In the genomic region with DNA sequence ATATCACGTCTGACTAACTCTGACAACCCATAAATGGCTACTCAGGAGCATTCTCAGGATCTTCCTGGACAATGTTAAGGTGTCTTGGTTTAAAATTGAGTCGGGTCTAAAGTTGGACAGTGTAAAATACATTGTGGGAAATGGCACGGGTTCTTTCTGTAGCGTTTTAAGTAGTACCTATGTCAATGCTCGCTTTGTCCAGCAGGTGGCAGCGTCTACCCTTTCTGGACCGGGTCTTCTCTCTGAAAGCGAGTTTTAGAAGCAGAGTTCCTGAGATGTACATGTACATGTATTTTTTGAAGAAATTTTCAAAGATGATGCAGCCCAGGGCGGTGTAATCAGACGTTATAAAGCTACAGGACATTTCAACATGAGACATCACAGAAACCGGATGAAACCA, we compare ENCODE assay signal across 9 mouse cellular contexts. TPM values are rescaled to one million over a fixed set of nuclear protein-coding genes. Genes with fewer than 3 reads are reported as not detected.
DNase-seq lines count a peak whose midpoint lies in the region; ATAC-seq lines count a peak whose summit lies in the region.
"Had no signal": no experiment of that assay in that cellular context is flagged by ENCODE, and none has a peak within 500 bp of the region (broad histone marks: within the 10 kb centered on the region; RNA-seq: fewer than 3 reads in every experiment).

No protein-coding gene starts in this region.

- H3K27ac ChIP-seq in midbrain, embryonic 14.5 days (replicated peaks; ENCODE audit: low read depth, low read length), result no peak overlapping the region
- H3K27ac ChIP-seq in midbrain, embryonic 15.5 days, result no peak overlapping the region
- H3K27ac ChIP-seq: limb, embryonic 12.5 days had no signal

- no peak overlapping the region for H3K4me2 ChIP-seq in midbrain, embryonic 14.5 days (ENCODE audit: low read length)
- H3K4me2 ChIP-seq in midbrain, embryonic 15.5 days, result no peak overlapping the region
- H3K4me2 ChIP-seq: limb, embryonic 12.5 days had no signal

- WGBS in midbrain, embryonic 14.5 days, result 8% methylated on average over 11 of the region's 11 CpGs
- WGBS in midbrain, embryonic 15.5 days, result 8% methylated on average over 11 of the region's 11 CpGs

- no peaks in the 10 kb centered on the region for H3K9me3 ChIP-seq in midbrain, embryonic 14.5 days (ENCODE audit: control insufficient read depth, low read length)
- H3K9me3 ChIP-seq in midbrain, embryonic 15.5 days, result no peaks in the 10 kb centered on the region

- intact Hi-C loops in left cerebral cortex, postnatal 36 days (cut with DNase I), result loop anchor here (1.0 to 5.0 kb wide), 2 partner anchors 55 to 204 kb away; no protein-coding TSS in a partner anchor

- ATAC-seq in midbrain, embryonic 14.5 days (ENCODE audit: low FRiP score, low TSS enrichment), result no peak
- ATAC-seq in midbrain, embryonic 15.5 days (replicated peaks), result no peak
- ATAC-seq in frontal cortex, adult (ENCODE audit: low TSS enrichment), result peak; percentile 70; the same call in 1 of the 2 replicates
- ATAC-seq in hematopoietic stem cell, adult 5-6 weeks (replicated peaks in 1 of 2; ENCODE audit: insufficient read depth in 1 of 2, low FRiP score in 2 of 2, low TSS enrichment in 1 of 2, low read depth in 1 of 2, poor library complexity in 2 of 2, severe bottlenecking in 2 of 2), result peak; percentile 53 to 75; a peak in 2 of 4 replicates

- H3K4me3 ChIP-seq in midbrain, embryonic 14.5 days (replicated peaks; ENCODE audit: low read depth, low read length), result no peak overlapping the region
- no peak overlapping the region for H3K4me3 ChIP-seq in midbrain, embryonic 15.5 days
- H3K4me3 ChIP-seq: limb, embryonic 12.5 days had no signal

- H3K36me3 ChIP-seq in midbrain, embryonic 14.5 days (ENCODE audit: control insufficient read depth, insufficient read depth, low read length), result no peaks in the 10 kb centered on the region
- H3K36me3 ChIP-seq in midbrain, embryonic 15.5 days (replicated peaks), result no peaks in the 10 kb centered on the region
- H3K36me3 ChIP-seq: limb, embryonic 12.5 days had no signal

- H3K9ac ChIP-seq in midbrain, embryonic 14.5 days (replicated peaks; ENCODE audit: low read length), result no peak overlapping the region; the same call in 1 of the 2 replicates
- no peak overlapping the region for H3K9ac ChIP-seq in midbrain, embryonic 15.5 days
- H3K9ac ChIP-seq: limb, embryonic 12.5 days had no signal

- H3K27me3 ChIP-seq in midbrain, embryonic 14.5 days (ENCODE audit: control insufficient read depth, insufficient read depth, low read length), result 0 out of 2 replicates have a peak, but pooled peaks cover 7% of the 10 kb centered on the region
- 0 out of 2 replicates have a peak, but pooled peaks cover 3% of the 10 kb centered on the region for H3K27me3 ChIP-seq in midbrain, embryonic 15.5 days (replicated peaks)

- no peaks in the 10 kb centered on the region for H3K4me1 ChIP-seq in midbrain, embryonic 14.5 days (ENCODE audit: control insufficient read depth, insufficient read depth, low read length)
- no peaks in the 10 kb centered on the region for H3K4me1 ChIP-seq in midbrain, embryonic 15.5 days
- H3K4me1 ChIP-seq: limb, embryonic 12.5 days had no signal

- peak; percentile 96 for DNase-seq in midbrain, embryonic 14.5 days
- peak; percentile 63 for DNase-seq in brain, embryonic 18.5 days (ENCODE audit: low read depth, low spot score)
- peak; percentile 67 to 77 for DNase-seq in left cerebral cortex, postnatal 36 days (ENCODE audit: low spot score in 2 of 2)
- DNase-seq in ovary, postnatal 14 days (ENCODE audit: low spot score), result peak; percentile 79
- DNase-seq in thymus, postnatal 10 days (ENCODE audit: low spot score in 2 of 2), result peak; percentile 76 to 88

RNA-seq across cellular contexts. Expression of a gene that starts 45.6 kb away (rescaled TPM):
- 0.65 and 0.92 TPM in 2 replicates for polyA plus RNA-seq in midbrain, embryonic 14.5 days (2014; fragmentation: Nextera tagmentation; extraction: Ambion mirVana)
- 1.1 and 1.4 TPM in 2 replicates for polyA plus RNA-seq in midbrain, embryonic 15.5 days (2015; fragmentation: Nextera tagmentation; extraction: Ambion mirVana)
- 31.5 and 51.5 TPM in 2 replicates for total RNA-seq in hematopoietic stem cell, adult 5-6 weeks (2017)
- total RNA-seq in left cerebral cortex, postnatal 36 days (2021), result 1 to 10 TPM in 1 of 2 experiments, under 1 TPM in 1; 0.57 to 1.5 TPM

RNA-seq across cellular contexts. Expression of a gene that starts 51.3 kb away (rescaled TPM):
- polyA plus RNA-seq in midbrain, embryonic 14.5 days (2014; fragmentation: Nextera tagmentation; extraction: Ambion mirVana), result 391 and 401 TPM in 2 replicates
- polyA plus RNA-seq in midbrain, embryonic 15.5 days (2015; fragmentation: Nextera tagmentation; extraction: Ambion mirVana), result 333 and 359 TPM in 2 replicates
- total RNA-seq in hematopoietic stem cell, adult 5-6 weeks (2017), result 3.8 and 5.4 TPM in 2 replicates
- 10 to 100 TPM; 65.2 to 69.9 TPM for total RNA-seq in left cerebral cortex, postnatal 36 days (2021)

RNA-seq across cellular contexts. Expression of a gene that starts 53.5 kb away (rescaled TPM):
- polyA plus RNA-seq in midbrain, embryonic 14.5 days (2014; fragmentation: Nextera tagmentation; extraction: Ambion mirVana), result 60.4 and 74.5 TPM in 2 replicates
- polyA plus RNA-seq in midbrain, embryonic 15.5 days (2015; fragmentation: Nextera tagmentation; extraction: Ambion mirVana), result 95.4 and 96.0 TPM in 2 replicates
- total RNA-seq in hematopoietic stem cell, adult 5-6 weeks (2017), result 8.6 and 11.3 TPM in 2 replicates
- total RNA-seq in left cerebral cortex, postnatal 36 days (2021), result 10 to 100 TPM; 81.5 to 85.5 TPM

Comparison
In these comparisons a context has a peak if more than half of its experiments do, and no peak if none do; other contexts are left out.
1. ATAC-seq: peak in frontal cortex, adult (single experiment) and hematopoietic stem cell, adult 5-6 weeks (2 of 2); none in midbrain, embryonic 14.5 days (single experiment) and midbrain, embryonic 15.5 days (single experiment).
2. RNA of a gene that starts 45.6 kb away (total RNA-seq): 31.5 to 51.5 TPM in hematopoietic stem cell, adult 5-6 weeks; 0.57 to 1.5 TPM in left cerebral cortex, postnatal 36 days; every median in the first group is over 10 times any median in the second.
3. RNA of a gene that starts 51.3 kb away (total RNA-seq): 65.2 to 69.9 TPM in left cerebral cortex, postnatal 36 days; 3.8 to 5.4 TPM in hematopoietic stem cell, adult 5-6 weeks; every median in the first group is over 10 times any median in the second.
4. Peak in every context shown above with its lines, with median percentiles within 50 percentile points of each other: DNase-seq.